Mouse (Mus musculus) liver, adult 2 months (tissue): ENCODE data around the gene Serpinb6b.

Experiments
- CTCF ChIP-seq: fragments of 200-500 bp; IDR thresholded peaks from 2 replicates; pipeline ENCODE4 v1.5.1; 2011; ENCODE audit warnings: low read depth, low read length, control low read depth
- POLR2A ChIP-seq: fragments of 200-500 bp; IDR thresholded peaks from 2 replicates; pipeline ENCODE4 v1.6.1; 2011; ENCODE audit warnings: low read length, control low read depth; ENCODE audit not compliant: insufficient read depth; ENCODE audit errors: extremely low read depth

DNA sequence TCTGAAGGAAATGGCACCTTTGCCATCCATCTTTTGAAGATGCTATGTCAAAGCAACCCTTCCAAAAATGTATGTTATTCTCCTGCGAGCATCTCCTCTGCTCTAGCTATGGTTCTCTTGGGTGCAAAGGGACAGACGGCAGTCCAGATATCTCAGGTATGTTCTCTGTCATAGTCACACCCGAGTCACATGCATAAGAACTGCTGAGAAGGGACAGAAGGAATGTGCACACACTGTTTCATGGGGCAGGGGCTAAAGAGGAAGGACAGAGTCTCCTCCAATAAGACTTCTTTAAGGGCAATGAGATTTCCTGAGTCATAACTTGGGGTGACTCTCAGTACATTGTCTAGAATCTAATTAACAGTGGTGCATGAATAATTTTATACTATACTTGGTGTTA lies 41.5 kb downstream of the Serpinb6b start:
- TF ChIP-seq CTCF (no peak), POLR2A (no peak)
